Mouse (Mus musculus): Measurements from ENCODE around the gene Aloxe3.

The Aloxe3 gene

GRCm38 (mm10) chr11:69109032-69109900, 16.4 kb upstream of the Aloxe3 start:
- DNase-seq (ENCODE audit: low spot score): no peak

GRCm38 (mm10) chr11:69110319-69111046, 15.2 kb upstream of the Aloxe3 start:
- DNase-seq (ENCODE audit: low spot score): peak; percentile 99

GRCm38 (mm10) chr11:69111051-69111810, 14.5 kb upstream of the Aloxe3 start:
- DNase-seq (ENCODE audit: low spot score): no peak

GRCm38 (mm10) chr11:69111865-69112264, 13.8 kb upstream of the Aloxe3 start:
- no peak for DNase-seq (ENCODE audit: low spot score)

- DNase-seq (ENCODE audit: low spot score): no peak
Observed at GRCm38 (mm10) chr11:69114018-69114417, 11.7 kb upstream of the Aloxe3 start.

- no peak for DNase-seq (ENCODE audit: low spot score)
Observed at GRCm38 (mm10) chr11:69114621-69115020, 11.1 kb upstream of the Aloxe3 start.

GRCm38 (mm10) chr11:69116843-69117242, 8.9 kb upstream of the Aloxe3 start:
- no peak for DNase-seq (ENCODE audit: low spot score)

- peak; percentile 51 for DNase-seq (ENCODE audit: low spot score)
Observed at GRCm38 (mm10) chr11:69117737-69118695, 7.7 kb upstream of the Aloxe3 start.

GRCm38 (mm10) chr11:69118765-69119164, 6.9 kb upstream of the Aloxe3 start:
- DNase-seq (ENCODE audit: low spot score): peak; percentile 95

- DNase-seq (ENCODE audit: low spot score): no peak
Observed at GRCm38 (mm10) chr11:69119446-69120155, 6.1 kb upstream of the Aloxe3 start.

GRCm38 (mm10) chr11:69120221-69121000, 5.3 kb upstream of the Aloxe3 start, which contains the start of gene Hes7:
Gene Hes7, plus strand, starts transcription at chr11:69120404.
- DNase-seq (ENCODE audit: low spot score): no peak

GRCm38 (mm10) chr11:69121001-69121740, 4.5 kb upstream of the Aloxe3 start:
- no peak for DNase-seq (ENCODE audit: low spot score)

GRCm38 (mm10) chr11:69121741-69122335, 3.9 kb upstream of the Aloxe3 start:
- DNase-seq (ENCODE audit: low spot score): no peak

- peak; percentile 85 for DNase-seq (ENCODE audit: low spot score)
Observed at GRCm38 (mm10) chr11:69122336-69122951, 3.3 kb upstream of the Aloxe3 start, which contains the start of gene 9130213A22Rik. Gene 9130213A22Rik, minus strand, starts transcription at chr11:69122589.

- peak; percentile 90 for DNase-seq (ENCODE audit: low spot score)
Observed at GRCm38 (mm10) chr11:69123056-69123692, 2.5 kb upstream of the Aloxe3 start.

GRCm38 (mm10) chr11:69123693-69124497, 1.8 kb upstream of the Aloxe3 start:
- peak; percentile 88 for DNase-seq (ENCODE audit: low spot score)

- DNase-seq (ENCODE audit: low spot score): peak; percentile 60
Observed at GRCm38 (mm10) chr11:69124498-69124847, 1.2 kb upstream of the Aloxe3 start.
